Mouse (Mus musculus): ENCODE data around the gene Hoxb5.

Hoxb5 gene

DNA sequence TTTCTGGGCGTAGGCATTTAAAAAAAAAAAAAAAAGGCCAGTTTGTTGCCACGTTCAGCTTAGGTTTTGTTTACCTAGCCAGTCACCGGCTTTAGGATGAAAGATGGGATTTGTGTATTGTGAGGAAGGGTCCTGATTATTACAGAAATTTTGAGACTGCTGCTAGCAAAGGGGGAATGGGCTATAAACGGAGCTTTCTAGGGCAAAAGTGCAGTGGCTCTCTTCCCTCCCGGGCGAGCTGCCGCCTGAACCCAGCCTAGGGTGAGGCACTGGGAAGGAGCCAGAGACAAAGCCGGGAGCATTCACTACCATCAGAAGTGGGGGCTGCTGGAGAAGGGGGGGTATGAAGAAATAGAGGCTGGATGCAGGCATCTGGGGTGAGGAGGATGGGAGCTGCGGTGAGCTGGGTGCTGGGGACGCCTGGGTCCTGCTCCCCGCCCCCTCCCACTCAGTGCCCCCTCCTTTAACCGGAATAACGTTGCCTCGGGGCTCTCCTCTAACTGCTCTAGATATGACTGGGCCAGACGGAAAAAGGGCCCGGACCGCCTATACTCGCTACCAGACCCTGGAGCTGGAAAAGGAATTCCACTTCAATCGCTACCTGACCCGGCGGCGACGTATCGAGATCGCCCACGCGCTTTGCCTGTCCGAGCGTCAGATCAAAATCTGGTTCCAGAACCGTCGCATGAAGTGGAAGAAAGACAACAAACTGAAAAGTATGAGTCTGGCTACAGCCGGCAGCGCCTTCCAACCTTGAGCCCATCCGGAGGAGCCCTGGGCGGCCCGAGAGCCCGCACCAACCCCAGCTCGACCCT, 1.5 kb downstream of the Hoxb5 start:
- DNase-seq = no peak

DNA sequence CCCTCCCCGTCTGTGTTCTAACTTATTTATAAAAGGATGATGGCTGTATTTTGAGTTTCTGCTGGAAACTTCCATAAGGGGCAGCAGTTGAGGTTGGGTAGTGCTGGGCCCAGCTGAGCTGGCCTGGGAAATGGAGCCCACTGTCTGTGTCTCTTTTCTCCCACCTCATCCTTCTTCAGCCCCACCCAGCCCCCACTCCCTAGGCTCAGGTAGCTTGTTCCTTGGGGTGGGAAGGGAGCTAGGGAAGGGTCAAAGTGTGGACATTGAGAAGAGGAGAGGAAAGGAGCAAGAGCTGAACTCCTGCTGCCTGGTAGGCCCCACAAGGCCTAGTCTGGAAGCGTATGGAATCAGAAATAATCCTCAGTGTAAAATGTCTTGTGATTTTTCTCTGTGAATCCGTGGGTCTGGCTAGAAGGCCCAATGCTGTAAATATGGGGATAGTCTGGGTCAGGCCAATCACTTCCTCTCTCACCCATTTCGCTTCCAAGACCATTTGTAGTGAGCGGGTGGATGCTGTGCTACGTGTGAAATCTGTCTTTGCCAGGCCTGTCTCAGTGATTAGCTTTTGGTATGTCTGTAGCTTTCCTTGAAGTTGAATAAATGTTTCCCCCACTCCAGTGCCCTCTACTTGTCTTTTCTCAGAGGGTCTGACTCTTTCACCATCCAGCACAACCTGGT, 2.5 kb downstream of the Hoxb5 start:
- no peak for DNase-seq

DNA sequence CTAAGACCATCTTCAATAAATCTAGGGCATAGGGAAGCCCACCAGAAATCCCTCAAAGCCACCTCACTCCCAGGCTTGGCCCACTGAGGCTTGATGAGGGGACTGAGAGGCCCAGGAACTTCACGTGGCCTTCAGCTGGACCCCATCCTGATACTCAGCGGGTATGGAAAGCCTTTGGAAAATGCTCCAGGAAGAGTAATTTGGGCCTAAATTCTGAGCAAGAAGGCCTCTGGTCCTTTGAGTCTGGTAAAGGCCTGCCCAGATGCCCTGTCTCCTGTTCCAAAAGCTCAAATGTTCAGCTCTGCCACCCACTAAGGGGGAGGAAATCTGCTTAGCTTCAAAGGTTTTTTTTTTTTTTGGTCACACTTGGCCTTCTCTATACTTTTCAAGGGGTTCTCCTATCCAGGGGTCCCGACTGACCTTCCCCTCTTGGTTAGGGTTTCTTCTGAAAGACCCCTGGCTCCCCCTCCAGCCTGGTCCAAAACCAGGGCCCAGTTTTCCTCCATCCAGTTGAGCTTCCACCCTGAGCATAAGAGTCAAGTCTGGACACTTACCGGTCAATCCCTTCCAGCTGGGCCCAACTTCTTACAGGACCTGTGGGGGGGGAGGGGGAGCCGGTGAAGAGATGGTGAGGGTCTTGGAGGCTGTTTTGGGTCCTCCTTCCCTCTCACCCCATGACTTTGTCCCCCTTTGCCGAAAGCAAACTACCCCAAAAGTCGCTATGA, 3.2 kb downstream of the Hoxb5 start:
- no peak for DNase-seq

GRCm38 (mm10) chr11:96306908-96307269, 3.8 kb downstream of the Hoxb5 start:
- DNase-seq = no peak

GRCm38 (mm10) chr11:96308763-96309162, 5.6 kb downstream of the Hoxb5 start:
- no peak for DNase-seq

- no peak for DNase-seq
These were observed 6.2 kb downstream of the Hoxb5 start for GRCm38 (mm10) chr11:96309288-96309687.

GRCm38 (mm10) chr11:96310183-96310938, 7.2 kb downstream of the Hoxb5 start:
- no peak for DNase-seq

GRCm38 (mm10) chr11:96311097-96311496, 8.0 kb downstream of the Hoxb5 start:
- DNase-seq = no peak

GRCm38 (mm10) chr11:96311520-96312417, 8.6 kb downstream of the Hoxb5 start:
- no peak for DNase-seq

GRCm38 (mm10) chr11:96313134-96313533, 10.0 kb downstream of the Hoxb5 start:
- DNase-seq = no peak

DNA sequence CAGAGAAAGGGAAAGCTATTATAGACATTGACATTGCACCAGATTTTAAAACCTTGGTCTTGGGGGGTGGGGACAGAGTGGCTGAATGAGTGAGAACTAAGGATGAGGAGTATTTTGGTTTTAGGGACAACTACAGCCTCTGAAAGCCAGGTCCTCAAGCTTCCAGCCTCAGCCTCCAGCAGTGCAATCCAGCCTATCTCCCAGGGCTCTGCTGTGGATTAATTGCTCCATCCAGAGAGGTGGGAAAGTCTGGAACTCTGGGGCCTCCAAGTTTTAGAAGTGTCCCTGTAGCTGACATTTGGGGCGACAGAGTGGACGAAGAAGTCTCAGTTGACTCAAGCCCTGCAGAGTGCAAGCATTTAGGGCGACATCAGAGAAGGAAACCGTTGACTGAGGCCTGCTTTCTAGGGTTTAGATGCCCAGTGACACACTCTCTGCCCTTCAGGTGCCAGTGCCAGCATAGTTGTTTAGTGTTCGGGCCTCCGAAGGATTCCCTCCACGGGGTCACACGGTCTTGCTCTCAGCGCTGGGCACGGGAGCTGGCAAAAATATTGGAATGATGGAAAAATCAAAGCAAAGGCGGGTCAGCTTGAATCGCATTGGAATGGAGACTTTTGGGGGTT, 10.8 kb downstream of the Hoxb5 start:
- DNase-seq = no peak

- no peak for DNase-seq
These were observed 11.7 kb downstream of the Hoxb5 start for GRCm38 (mm10) chr11:96314671-96315343.

- no peak for DNase-seq
These were observed 12.2 kb downstream of the Hoxb5 start for GRCm38 (mm10) chr11:96315344-96315681.

- no peak for DNase-seq
These were observed 13.8 kb downstream of the Hoxb5 start for GRCm38 (mm10) chr11:96316696-96317607.

DNA sequence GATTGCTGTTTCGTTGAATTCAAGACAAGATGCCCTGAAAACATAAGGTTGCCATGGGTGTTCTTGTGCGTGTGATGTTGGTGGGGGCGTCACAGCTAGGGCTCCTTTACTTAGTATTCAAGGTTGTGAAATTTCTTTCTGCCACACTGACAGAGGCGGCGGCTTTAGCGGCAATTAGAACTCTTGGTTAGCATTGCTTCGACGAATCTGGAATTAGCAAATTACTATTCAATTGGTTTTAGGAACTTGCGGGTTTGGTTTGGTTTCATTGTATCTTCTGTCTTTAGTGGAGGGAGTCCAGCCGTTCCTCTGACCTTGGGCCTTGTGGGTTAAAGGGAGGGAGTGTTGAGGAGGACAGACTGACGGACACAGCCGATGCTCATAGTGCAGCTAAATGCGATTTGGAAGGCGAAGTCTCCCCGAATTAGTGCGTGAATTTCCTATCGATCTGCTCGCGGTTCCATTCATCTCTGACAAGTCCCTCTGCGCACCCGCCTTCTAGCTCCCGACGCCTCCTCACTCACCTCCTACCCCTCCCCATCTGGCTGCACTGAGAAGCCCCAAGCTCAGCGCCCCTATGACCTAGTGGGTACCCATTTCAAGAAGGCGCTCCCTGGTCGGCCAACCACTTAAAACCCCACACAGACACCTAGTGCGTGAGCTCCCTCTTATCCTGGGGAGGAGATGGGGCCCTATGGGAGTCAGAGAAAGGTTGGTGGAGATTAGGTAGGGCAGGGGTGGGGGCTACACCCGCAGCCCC, 14.7 kb downstream of the Hoxb5 start, which contains the start of gene Hoxb4:
Gene Hoxb4 (plus strand): TSS at position 660 of the 760 bp plus-strand sequence.
- no peak for DNase-seq

- no peak for DNase-seq
These were observed 15.4 kb downstream of the Hoxb5 start for GRCm38 (mm10) chr11:96318368-96319070.

DNA sequence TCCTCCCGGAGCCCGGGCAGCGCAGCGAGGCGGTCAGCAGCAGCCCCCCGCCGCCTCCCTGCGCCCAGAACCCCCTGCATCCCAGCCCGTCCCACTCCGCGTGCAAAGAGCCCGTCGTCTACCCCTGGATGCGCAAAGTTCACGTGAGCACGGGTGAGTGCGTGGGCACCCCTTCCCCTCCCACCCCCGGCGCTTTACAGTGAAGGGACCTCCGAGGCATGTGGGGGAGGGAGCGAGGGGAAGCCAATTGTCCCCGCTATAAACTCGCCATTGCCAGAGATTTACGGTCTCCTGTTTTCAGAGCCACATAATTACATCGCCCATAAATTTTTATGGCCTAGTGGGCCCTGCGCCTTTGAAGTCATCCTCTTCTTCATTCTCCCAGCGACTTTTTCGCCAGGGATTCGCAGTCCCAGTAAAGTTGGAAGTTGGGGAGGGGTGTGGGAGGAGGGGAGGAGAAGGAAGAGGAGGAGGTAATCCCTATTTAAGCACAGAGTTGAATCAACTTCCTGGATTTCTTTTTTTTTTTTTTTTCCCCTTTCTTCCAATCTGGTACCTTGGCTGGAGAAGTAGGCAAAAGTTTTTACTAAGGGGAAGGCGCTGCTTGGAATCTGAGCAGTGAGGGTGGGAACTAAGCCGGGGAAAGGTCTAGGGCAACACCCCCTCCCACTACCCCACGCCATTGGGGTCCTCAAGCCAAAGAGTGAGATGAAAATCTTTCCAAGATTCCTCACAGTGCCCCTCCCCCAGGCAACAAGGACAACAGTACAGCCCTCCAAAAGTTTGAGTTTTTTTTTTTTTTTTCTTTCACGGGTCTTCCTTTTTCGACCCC, 16.2 kb downstream of the Hoxb5 start:
- no peak for DNase-seq
